Mouse (Mus musculus) layer of hippocampus, adult 9-11 months (tissue): Measurements from ENCODE around the gene Plxnd1.

Source experiments
- DNase-seq: peaks from one replicate; pipeline ENCODE4 v3.0.0; 2022

The Plxnd1 gene

GRCm38 (mm10) chr6:115955664-115956063 is 39.1 kb downstream of the Plxnd1 start:
- DNase-seq: no peak

- no peak for DNase-seq
These were observed 39.6 kb downstream of the Plxnd1 start for GRCm38 (mm10) chr6:115955169-115955568.

- DNase-seq: no peak
These were observed 40.2 kb downstream of the Plxnd1 start for GRCm38 (mm10) chr6:115954506-115955074.

GRCm38 (mm10) chr6:115946389-115946788 is 48.4 kb downstream of the Plxnd1 start:
- no peak for DNase-seq

GRCm38 (mm10) chr6:115945633-115946032 is 49.2 kb downstream of the Plxnd1 start:
- DNase-seq: no peak

- DNase-seq: no peak
These were observed 50.2 kb downstream of the Plxnd1 start, which contains the start of gene H1foo for GRCm38 (mm10) chr6:115944638-115945037. H1foo (plus strand) TSS chr6:115944938.

- no peak for DNase-seq
These were observed 51.0 kb downstream of the Plxnd1 start for GRCm38 (mm10) chr6:115943498-115944427.

- no peak for DNase-seq
These were observed 53.7 kb downstream of the Plxnd1 start for GRCm38 (mm10) chr6:115941128-115941527.

- DNase-seq: no peak
These were observed 54.2 kb downstream of the Plxnd1 start for GRCm38 (mm10) chr6:115940603-115941002.

- DNase-seq: no peak
These were observed 56.0 kb downstream of the Plxnd1 start for GRCm38 (mm10) chr6:115938798-115939197.

- DNase-seq: no peak
These were observed 56.8 kb downstream of the Plxnd1 start for GRCm38 (mm10) chr6:115938011-115938410.

GRCm38 (mm10) chr6:115935544-115935943 is 59.3 kb downstream of the Plxnd1 start:
- no peak for DNase-seq

- no peak for DNase-seq
These were observed 62.4 kb downstream of the Plxnd1 start for GRCm38 (mm10) chr6:115932391-115932790.

GRCm38 (mm10) chr6:115931639-115932038 is 63.2 kb downstream of the Plxnd1 start, which contains the start of gene Rho:
Rho (plus strand) TSS chr6:115931748.
- no peak for DNase-seq

- DNase-seq: no peak
These were observed 64.8 kb downstream of the Plxnd1 start for GRCm38 (mm10) chr6:115930018-115930417.

- no peak for DNase-seq
These were observed 67.2 kb downstream of the Plxnd1 start for GRCm38 (mm10) chr6:115927292-115928242.

- no peak for DNase-seq
These were observed 68.4 kb downstream of the Plxnd1 start for GRCm38 (mm10) chr6:115926416-115926815.

GRCm38 (mm10) chr6:115924829-115925228 is 70.0 kb downstream of the Plxnd1 start:
- DNase-seq: no peak

GRCm38 (mm10) chr6:115919876-115920275 is 74.9 kb downstream of the Plxnd1 start:
- no peak for DNase-seq

GRCm38 (mm10) chr6:115918615-115919014 is 76.2 kb downstream of the Plxnd1 start:
- DNase-seq: no peak

GRCm38 (mm10) chr6:115916611-115917010 is 78.2 kb downstream of the Plxnd1 start:
- DNase-seq: no peak

GRCm38 (mm10) chr6:115915601-115916445 is 79.0 kb downstream of the Plxnd1 start:
- DNase-seq: peak; percentile 59
